Mouse (Mus musculus) frontal cortex, adult (tissue): Measurements from ENCODE around the gene Rac3.
"Not testable (repeated sequence)": the region's sequence is repeated elsewhere in the genome, so short reads cannot be mapped to it uniquely, and the experiment has no call there.

Source experiments
- ATAC-seq: cut with Nextera tagmentation; 2 replicates; pipeline ENCODE4 v1.9.2; 2017; ENCODE audit warnings: mild to moderate bottlenecking, moderate library complexity, mixed read lengths; ENCODE audit not compliant: low TSS enrichment

The Rac3 gene

GRCm38 (mm10) chr11:120721124-120722066 is at the start of gene Rac3:
TSS of gene Rac3 (plus strand) at chr11:120721470.
- peak; percentile 71; the same call in 1 of the 2 replicates for ATAC-seq

- peak; percentile 98 for ATAC-seq
Observed at GRCm38 (mm10) chr11:120672687-120673593, 48.3 kb upstream of the Rac3 start, which contains the start of gene Aspscr1. TSS of gene Aspscr1 (plus strand) at chr11:120672973.

GRCm38 (mm10) chr11:120673594-120674122 is 47.6 kb upstream of the Rac3 start:
- no peak for ATAC-seq

- ATAC-seq = not testable (repeated sequence)
Observed at GRCm38 (mm10) chr11:120675875-120676274, 45.4 kb upstream of the Rac3 start.

GRCm38 (mm10) chr11:120676951-120677350 is 44.3 kb upstream of the Rac3 start:
- ATAC-seq = no peak

- no peak for ATAC-seq
Observed at GRCm38 (mm10) chr11:120679909-120680308, 41.4 kb upstream of the Rac3 start.

- no peak for ATAC-seq
Observed at GRCm38 (mm10) chr11:120682683-120683082, 38.6 kb upstream of the Rac3 start.

GRCm38 (mm10) chr11:120683536-120683935 is 37.7 kb upstream of the Rac3 start:
- ATAC-seq = no peak

GRCm38 (mm10) chr11:120684086-120684485 is 37.2 kb upstream of the Rac3 start:
- ATAC-seq = no peak

- ATAC-seq = no peak
Observed at GRCm38 (mm10) chr11:120684660-120685059, 36.6 kb upstream of the Rac3 start.

GRCm38 (mm10) chr11:120686650-120687272 is 34.5 kb upstream of the Rac3 start:
- ATAC-seq = no peak

- ATAC-seq = no peak
Observed at GRCm38 (mm10) chr11:120689365-120689764, 31.9 kb upstream of the Rac3 start.

GRCm38 (mm10) chr11:120692471-120693011 is 28.7 kb upstream of the Rac3 start:
- peak; percentile 77; the same call in 1 of the 2 replicates for ATAC-seq

- no peak for ATAC-seq
Observed at GRCm38 (mm10) chr11:120693461-120693860, 27.8 kb upstream of the Rac3 start.

- ATAC-seq = no peak
Observed at GRCm38 (mm10) chr11:120695184-120695583, 26.1 kb upstream of the Rac3 start.

GRCm38 (mm10) chr11:120695641-120696040 is 25.6 kb upstream of the Rac3 start:
- ATAC-seq = no peak

GRCm38 (mm10) chr11:120696568-120696967 is 24.7 kb upstream of the Rac3 start:
- ATAC-seq = no peak

GRCm38 (mm10) chr11:120697741-120698140 is 23.5 kb upstream of the Rac3 start:
- ATAC-seq = peak; percentile 23; the same call in 1 of the 2 replicates

GRCm38 (mm10) chr11:120703696-120704454 is 17.4 kb upstream of the Rac3 start:
- ATAC-seq = no peak
